ENCODE assay signal across 8 mouse cellular contexts in the genomic region with DNA sequence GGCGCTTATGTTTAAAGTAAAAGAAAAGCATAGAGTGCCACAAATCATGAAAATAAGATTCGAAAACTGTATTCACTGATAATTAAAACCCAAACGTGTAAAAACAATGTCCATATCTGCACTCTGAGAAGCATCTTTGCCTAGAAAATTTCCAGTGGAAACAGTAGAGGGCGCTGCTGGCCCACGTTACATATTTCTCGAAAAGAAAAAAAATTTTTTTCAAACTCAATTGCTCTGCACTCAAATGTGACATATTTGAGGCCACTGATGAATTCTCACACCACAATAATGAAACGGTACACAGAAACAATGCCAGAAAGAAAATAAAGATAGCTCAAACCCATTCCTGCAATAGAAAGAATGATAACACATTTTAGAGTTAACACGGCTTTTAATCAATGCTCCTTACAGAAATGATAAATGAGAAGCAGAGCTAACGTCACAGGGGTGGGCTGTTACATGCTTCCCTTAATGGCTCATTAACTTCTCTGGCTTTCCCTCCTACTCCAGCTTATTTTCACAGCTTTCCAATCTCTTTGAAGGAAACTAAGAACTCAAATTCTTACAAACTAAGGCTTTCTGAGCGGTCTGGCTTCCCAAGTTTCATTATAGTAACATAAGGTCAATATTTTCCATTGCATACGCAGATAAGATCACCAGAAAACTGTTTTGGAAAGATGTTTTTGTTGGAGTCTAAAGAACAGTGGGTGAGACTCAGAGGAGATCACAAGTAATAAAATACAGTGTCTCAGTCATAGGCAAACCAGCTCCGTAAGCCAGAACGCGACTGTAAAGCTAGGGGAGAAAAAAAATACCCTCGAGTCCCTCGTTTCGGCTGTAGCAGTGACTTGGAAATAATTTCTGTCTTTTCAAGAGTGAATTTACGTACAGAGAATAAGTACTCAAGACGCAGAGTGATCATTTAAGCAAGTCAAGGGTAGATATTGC.
DNase-seq lines count a peak whose midpoint lies in the region; ATAC-seq and TF ChIP-seq lines count a peak whose summit lies in the region.

No protein-coding gene starts in this region.

- no peak overlapping the region for H3K4me2 ChIP-seq in midbrain, embryonic 14.5 days (ENCODE audit: low read length)
- H3K4me2 ChIP-seq in midbrain, embryonic 13.5 days (replicated peaks), result no peak overlapping the region
- H3K4me2 ChIP-seq in hindbrain, embryonic 16.5 days (ENCODE audit: low read length), result peak overlapping the region; percentile 34; the same call in 1 of the 2 replicates
- H3K4me2 ChIP-seq in lung, postnatal 0 days (replicated peaks; ENCODE audit: low read depth, low read length), result no peak overlapping the region

- WGBS in midbrain, embryonic 14.5 days, result 58% methylated on average over 19 of the region's 19 CpGs
- 57% methylated on average over 19 of the region's 19 CpGs for WGBS in midbrain, embryonic 13.5 days
- 45% methylated on average over 19 of the region's 19 CpGs for WGBS in hindbrain, embryonic 16.5 days
- WGBS in lung, postnatal 0 days, result 43% methylated on average over 19 of the region's 19 CpGs

- peak; percentile 65 for TF ChIP-seq CTCF in lung, postnatal 0 days (IDR thresholded peaks at IDR 0.05)

- no peaks in the 10 kb centered on the region for H3K4me1 ChIP-seq in midbrain, embryonic 14.5 days (ENCODE audit: control insufficient read depth, insufficient read depth, low read length)
- no peaks in the 10 kb centered on the region for H3K4me1 ChIP-seq in midbrain, embryonic 13.5 days (replicated peaks)
- H3K4me1 ChIP-seq in hindbrain, embryonic 16.5 days (ENCODE audit: control insufficient read depth, insufficient read depth, low read depth, low read length), result peaks cover 2% of the 10 kb centered on the region; the same call in 1 of the 2 replicates
- no peaks in the 10 kb centered on the region for H3K4me1 ChIP-seq in lung, postnatal 0 days (ENCODE audit: insufficient read depth, low read depth, low read length)

- ATAC-seq in midbrain, embryonic 14.5 days (ENCODE audit: low FRiP score, low TSS enrichment), result no peak
- ATAC-seq in midbrain, embryonic 13.5 days, result no peak
- ATAC-seq in hindbrain, embryonic 16.5 days, result peak; percentile 63; the same call in 1 of the 2 replicates
- no peak for ATAC-seq in lung, postnatal 0 days

- no peaks in the 10 kb centered on the region for H3K36me3 ChIP-seq in midbrain, embryonic 14.5 days (ENCODE audit: control insufficient read depth, insufficient read depth, low read length)
- H3K36me3 ChIP-seq in midbrain, embryonic 13.5 days, result no peaks in the 10 kb centered on the region
- no peaks in the 10 kb centered on the region for H3K36me3 ChIP-seq in hindbrain, embryonic 16.5 days (ENCODE audit: control insufficient read depth, insufficient read depth, low read length)
- no peaks in the 10 kb centered on the region for H3K36me3 ChIP-seq in lung, postnatal 0 days (ENCODE audit: insufficient read depth, low read length)

- no peak overlapping the region for H3K27ac ChIP-seq in midbrain, embryonic 14.5 days (replicated peaks; ENCODE audit: low read depth, low read length)
- no peak overlapping the region for H3K27ac ChIP-seq in midbrain, embryonic 13.5 days
- no peak overlapping the region for H3K27ac ChIP-seq in hindbrain, embryonic 16.5 days (ENCODE audit: low read depth, low read length)
- H3K27ac ChIP-seq in lung, postnatal 0 days (ENCODE audit: low read length), result no peak overlapping the region

- no peak overlapping the region for H3K4me3 ChIP-seq in midbrain, embryonic 14.5 days (replicated peaks; ENCODE audit: low read depth, low read length)
- no peak overlapping the region for H3K4me3 ChIP-seq in midbrain, embryonic 13.5 days (replicated peaks)
- H3K4me3 ChIP-seq in hindbrain, embryonic 16.5 days (ENCODE audit: low read length), result no peak overlapping the region
- no peak overlapping the region for H3K4me3 ChIP-seq in lung, postnatal 0 days (ENCODE audit: low read depth, low read length)

- no peak for TF ChIP-seq EP300 in lung, postnatal 0 days (IDR thresholded peaks at IDR 0.05)

- H3K27me3 ChIP-seq in midbrain, embryonic 14.5 days (ENCODE audit: control insufficient read depth, insufficient read depth, low read length), result no peaks in the 10 kb centered on the region
- H3K27me3 ChIP-seq in midbrain, embryonic 13.5 days, result no peaks in the 10 kb centered on the region
- H3K27me3 ChIP-seq in hindbrain, embryonic 16.5 days (replicated peaks; ENCODE audit: control insufficient read depth, insufficient read depth, low read length), result no peaks in the 10 kb centered on the region
- H3K27me3 ChIP-seq in lung, postnatal 0 days (replicated peaks; ENCODE audit: insufficient read depth, low read length), result no peaks in the 10 kb centered on the region

- no peak overlapping the region for H3K9ac ChIP-seq in midbrain, embryonic 14.5 days (replicated peaks; ENCODE audit: low read length)
- H3K9ac ChIP-seq in midbrain, embryonic 13.5 days (replicated peaks), result no peak overlapping the region
- no peak overlapping the region for H3K9ac ChIP-seq in hindbrain, embryonic 16.5 days (ENCODE audit: low read depth, low read length)
- no peak overlapping the region for H3K9ac ChIP-seq in lung, postnatal 0 days (replicated peaks; ENCODE audit: low read depth)

- H3K9me3 ChIP-seq in midbrain, embryonic 14.5 days (ENCODE audit: control insufficient read depth, low read length), result no peaks in the 10 kb centered on the region
- no peaks in the 10 kb centered on the region for H3K9me3 ChIP-seq in midbrain, embryonic 13.5 days
- H3K9me3 ChIP-seq in hindbrain, embryonic 16.5 days (ENCODE audit: control insufficient read depth, low read length), result no peaks in the 10 kb centered on the region
- H3K9me3 ChIP-seq in lung, postnatal 0 days (ENCODE audit: low read length), result no peaks in the 10 kb centered on the region

- DNase-seq in adrenal gland, postnatal 10 days, result peak; percentile 41
- DNase-seq in adrenal gland, adult 2 months, result no peak
- DNase-seq in midbrain, embryonic 14.5 days, result peak; percentile 82
- peak; percentile 60 for DNase-seq in embryo, embryonic 10.5 days (ENCODE audit: low spot score)
- DNase-seq in lung, postnatal 0 days (ENCODE audit: low spot score), result peak; percentile 60
- DNase-seq in thymus, postnatal 14 days, result no peak

Comparison
In these comparisons a context has a peak if more than half of its experiments do, and no peak if none do; other contexts are left out.
1. DNase-seq: peak in adrenal gland, postnatal 10 days (single experiment), midbrain, embryonic 14.5 days (single experiment), embryo, embryonic 10.5 days (single experiment) and lung, postnatal 0 days (single experiment); none in adrenal gland, adult 2 months (single experiment) and thymus, postnatal 14 days (single experiment).